Mouse (Mus musculus) kidney, adult 8-10 months (tissue): Measurements from ENCODE around the gene BC037034.
"Not testable (repeated sequence)": the region's sequence is repeated elsewhere in the genome, so short reads cannot be mapped to it uniquely, and the experiment has no call there.

Experiments used
- DNase-seq, 2 experiments: peaks; one replicate each; pipeline ENCODE4 v3.0.0; 2022

The BC037034 gene

DNA sequence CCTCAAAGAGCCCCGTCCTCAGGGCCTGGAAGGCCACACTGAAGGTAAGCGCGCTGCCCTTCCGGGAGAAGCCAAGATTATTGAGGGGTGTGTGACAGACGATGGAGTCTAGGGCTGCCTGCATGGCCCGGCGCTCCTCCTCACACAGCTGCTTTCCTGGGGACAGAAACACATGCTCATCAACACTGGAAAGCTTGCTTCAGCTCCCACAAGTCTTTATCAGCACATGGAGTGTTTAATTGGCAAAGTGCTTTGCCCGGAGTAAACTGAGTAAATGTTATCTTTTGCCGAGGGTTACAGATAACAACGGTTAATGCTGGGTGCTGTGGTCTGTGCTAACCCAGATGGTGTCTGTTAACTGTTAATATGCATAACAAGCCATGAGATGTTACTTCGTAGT lies 3.0 kb downstream of the BC037034 start:
- DNase-seq = no peak

DNA sequence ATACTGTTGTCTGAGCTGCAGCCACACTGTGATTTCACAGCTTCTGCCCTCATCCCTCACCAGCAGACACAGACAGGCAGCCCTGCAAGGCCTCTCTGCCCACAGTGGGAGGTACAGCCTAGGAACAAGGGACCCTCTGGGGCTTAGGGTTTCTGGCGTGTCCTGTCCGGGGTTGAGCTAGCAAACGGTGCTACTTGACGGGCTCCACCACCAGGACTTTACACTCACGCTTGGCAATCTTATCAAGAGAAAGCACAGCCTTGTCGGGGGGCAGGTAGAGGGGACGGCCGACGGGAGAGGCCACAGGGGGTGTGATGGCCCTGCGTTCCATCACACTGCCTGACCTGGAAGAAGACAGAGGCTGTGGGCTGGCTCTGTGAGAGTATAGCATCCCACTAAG lies 3.8 kb downstream of the BC037034 start:
- no peak for DNase-seq

GRCm38 (mm10) chr5:138258993-138259392 lies 4.8 kb downstream of the BC037034 start:
- no peak for DNase-seq

DNA sequence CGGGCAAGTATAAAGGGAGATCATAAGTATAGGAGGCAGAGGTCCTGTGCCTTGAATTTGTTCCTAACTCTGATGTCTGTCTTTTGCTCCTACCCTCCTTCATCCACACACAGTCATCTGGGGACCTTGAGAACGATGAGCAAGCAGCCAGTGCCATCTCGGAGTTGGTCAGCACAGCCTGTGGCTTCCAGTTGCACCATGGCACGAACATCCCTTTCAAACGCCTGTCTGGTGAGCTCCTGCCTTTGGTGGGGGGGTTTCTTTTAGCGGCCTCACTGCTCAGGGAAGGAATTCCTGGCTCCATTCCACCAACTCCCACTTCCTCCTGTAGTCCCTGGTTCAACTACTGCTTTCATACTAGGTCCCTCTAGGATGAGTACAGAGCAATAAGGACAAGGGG lies 5.3 kb downstream of the BC037034 start:
- no peak for DNase-seq

DNA sequence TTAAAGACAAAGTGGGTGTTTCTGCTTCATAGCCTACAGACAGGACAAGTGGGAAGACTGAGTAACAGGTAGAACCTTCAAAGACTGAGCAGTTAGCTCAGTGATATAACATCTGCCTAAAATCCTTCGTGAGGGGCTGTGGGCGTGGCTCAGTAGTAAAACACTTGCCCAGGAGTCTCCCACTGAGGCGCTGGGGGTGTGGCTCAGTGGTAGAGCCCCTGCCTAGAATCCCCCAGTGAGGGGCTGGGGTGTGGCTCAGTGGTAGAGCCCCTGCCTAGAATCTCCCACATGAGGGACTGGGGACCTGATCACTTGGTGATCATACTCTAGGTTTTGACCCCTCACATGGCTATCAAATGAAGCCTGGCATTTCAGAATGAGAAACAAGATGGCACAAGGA lies 5.8 kb downstream of the BC037034 start:
- no peak for DNase-seq

DNA sequence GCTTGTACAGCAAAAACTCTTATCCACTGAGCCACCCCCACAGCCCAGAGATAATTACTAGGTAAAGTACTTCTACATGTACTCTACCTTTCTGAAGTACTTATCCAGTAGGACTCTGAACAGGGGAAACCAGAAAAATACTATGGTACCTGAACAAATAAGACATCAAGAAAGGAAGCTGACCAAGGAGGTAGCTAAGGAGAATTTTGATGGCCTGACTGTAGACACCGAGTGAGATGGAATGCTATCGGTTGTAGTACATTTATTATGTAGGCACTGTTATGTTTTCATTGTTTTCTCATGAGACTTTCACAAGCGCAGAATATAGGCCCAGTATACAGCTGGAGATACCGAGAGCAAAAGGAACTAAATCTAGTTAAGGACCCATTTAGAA lies 6.3 kb downstream of the BC037034 start:
- no peak for DNase-seq

DNA sequence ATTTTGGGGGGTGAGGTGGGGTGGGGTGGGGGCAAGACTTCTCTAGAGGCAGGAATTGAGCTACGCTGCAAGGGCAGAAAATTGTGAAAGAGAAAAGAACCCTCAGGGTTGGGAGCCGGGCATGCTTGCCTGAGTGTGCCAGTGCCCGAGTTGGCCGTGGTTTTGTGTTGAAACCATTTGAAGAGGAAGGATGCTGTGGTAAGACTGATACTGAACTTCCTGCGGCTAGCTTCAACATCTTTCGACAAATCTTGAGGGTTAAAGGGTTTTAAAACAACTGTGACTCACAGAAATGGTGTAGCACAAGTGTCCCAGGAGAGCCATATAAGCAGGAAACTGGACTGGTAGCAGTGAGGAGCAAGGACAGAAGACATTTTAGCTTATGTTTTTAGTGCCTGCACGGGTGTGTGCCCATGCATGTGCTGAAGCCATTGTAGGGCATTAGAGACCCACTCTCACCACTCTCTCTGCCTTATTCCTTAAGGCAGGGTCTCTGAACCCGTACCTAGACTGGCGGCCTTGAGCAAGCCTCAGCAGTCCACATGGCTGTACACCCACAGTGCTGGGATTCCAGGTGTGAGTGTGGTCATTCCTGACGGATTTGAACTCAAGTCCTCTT lies 6.8 kb downstream of the BC037034 start:
- DNase-seq = no peak

GRCm38 (mm10) chr5:138256094-138256467 lies 7.8 kb downstream of the BC037034 start:
- no peak for DNase-seq

- peak; percentile 97 to 98 for DNase-seq
Measured at GRCm38 (mm10) chr5:138255353-138256093, 8.3 kb downstream of the BC037034 start, which contains the start of gene Lamtor4. TSS of gene Lamtor4 (plus strand) at chr5:138255482.

- no peak for DNase-seq
Measured at GRCm38 (mm10) chr5:138253061-138253460, 10.8 kb downstream of the BC037034 start.

DNA sequence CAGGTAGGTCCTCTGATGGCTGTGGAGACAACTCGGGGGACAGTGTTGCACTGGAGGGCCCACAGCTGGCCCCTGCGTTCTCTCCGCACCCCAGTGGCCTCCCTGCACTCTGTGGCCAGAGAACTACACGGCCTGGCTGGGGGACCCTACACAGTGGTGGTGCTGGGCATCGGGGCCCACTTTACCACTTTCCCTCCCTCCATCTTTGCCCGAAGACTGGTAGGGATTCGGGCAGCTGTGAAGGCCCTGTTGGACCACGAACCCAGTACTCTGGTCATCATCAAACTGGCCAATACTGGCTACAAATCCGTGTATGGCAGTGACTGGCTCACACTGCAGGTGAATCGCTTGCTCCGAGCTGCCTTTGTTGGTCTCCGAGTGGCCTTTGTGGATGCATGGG lies 12.7 kb downstream of the BC037034 start:
- no peak for DNase-seq

DNA sequence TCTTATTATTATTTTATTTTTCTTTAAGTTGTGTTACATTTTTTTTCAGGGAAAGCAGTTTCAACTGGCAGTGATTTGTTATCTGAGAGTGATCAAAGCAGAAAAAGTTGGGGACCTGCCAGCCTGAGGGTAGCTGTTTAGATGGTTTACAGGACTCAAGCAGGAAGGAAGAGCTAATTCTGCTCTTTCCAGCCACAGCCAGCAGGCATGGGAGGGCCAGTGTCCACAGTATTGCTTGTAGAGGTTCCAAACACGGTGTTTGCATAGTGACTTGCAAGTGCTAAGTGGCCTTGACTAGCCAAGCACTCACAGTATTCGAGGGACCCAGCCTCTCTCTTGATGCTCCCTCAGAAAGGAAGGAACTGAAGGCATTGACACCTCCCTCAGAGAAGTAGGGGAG lies 22.3 kb downstream of the BC037034 start:
- DNase-seq = no peak

DNA sequence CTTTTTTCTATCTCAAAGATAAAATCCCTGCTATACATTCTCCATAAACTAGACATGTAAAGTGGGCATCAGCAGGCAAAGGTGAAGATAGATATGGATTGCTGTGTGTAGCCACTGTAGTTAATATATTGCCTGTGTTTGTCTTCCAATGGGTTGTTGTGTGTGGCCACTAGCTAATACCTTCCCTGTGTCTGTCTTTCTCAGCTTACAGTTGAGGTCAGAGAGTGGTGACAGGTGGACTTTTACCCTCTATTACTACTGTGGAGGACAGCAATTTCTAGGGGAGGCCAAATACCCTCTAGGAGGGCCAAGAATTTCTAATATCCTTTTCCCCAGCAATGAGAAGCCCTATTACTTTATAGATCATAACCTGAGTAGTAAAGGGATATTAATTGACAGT lies 29.6 kb downstream of the BC037034 start:
- DNase-seq = no peak

DNA sequence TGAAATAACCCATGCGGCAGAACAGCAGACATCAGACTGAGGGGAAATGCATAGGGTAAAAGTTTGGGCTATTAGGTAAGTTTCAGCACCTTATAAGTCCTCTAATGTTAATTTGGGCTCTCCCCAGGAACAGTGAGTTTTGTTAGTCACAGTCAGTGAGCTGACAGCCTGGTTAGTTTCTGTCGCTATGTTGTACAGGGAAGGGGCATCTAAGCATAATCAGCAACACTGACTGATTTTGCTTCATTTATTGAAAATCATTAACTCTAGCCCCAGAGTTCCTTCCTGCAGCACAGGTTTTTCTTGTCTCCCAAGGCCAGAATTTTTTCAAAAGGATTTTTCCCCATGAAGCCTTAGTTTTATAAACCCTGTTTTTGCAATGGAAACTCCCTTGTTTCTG lies 30.1 kb downstream of the BC037034 start:
- DNase-seq = no peak

GRCm38 (mm10) chr5:138229511-138229910 lies 34.3 kb downstream of the BC037034 start:
- no peak for DNase-seq

DNA sequence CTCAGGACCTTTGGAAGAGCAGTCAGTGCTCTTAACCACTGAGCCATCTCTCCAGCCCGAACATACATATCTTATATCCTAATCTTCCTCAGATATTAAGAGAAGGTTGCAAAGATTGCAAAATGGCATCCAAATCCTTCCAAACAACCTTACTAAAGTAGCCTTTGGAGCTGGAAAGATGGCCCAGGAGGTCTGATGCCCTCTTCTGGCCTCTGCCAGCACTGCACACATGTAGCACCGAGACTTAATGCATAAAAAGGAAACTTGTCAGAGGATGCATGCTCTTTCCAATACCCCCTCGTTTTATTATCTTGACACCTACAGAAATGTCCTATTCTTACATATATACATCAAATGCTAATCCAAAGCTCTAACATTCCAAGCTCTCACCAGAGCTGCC lies 35.8 kb downstream of the BC037034 start:
- peak in 1 of 2 experiments; percentile 69 for DNase-seq

GRCm38 (mm10) chr5:138227367-138227766 lies 36.5 kb downstream of the BC037034 start:
- DNase-seq = no peak

- DNase-seq = no peak
Measured at GRCm38 (mm10) chr5:138226491-138226890, 37.3 kb downstream of the BC037034 start.

DNA sequence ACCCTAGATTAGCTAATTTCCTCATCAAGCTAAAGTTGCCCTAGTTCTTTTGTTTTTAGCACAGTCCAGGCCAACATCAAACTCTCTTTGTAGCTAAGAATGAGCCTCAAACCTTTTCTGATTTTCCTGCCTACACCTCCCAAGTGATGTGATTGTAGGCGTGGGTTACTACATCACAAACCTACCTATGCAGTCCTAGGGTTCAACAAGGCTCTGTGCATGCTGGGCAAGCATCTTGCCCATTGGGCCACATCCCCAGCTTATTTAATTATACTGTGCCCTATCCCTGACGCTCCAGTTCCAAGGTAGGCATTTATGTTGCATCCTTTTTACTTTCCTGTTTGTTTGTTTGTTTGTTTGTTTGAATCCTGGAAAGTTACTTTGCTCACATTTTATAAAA lies 38.1 kb downstream of the BC037034 start, which contains the start of gene Nxpe5:
Gene Nxpe5 (plus strand): TSS at position 199 of the 400 bp plus-strand sequence.
- no peak for DNase-seq

DNA sequence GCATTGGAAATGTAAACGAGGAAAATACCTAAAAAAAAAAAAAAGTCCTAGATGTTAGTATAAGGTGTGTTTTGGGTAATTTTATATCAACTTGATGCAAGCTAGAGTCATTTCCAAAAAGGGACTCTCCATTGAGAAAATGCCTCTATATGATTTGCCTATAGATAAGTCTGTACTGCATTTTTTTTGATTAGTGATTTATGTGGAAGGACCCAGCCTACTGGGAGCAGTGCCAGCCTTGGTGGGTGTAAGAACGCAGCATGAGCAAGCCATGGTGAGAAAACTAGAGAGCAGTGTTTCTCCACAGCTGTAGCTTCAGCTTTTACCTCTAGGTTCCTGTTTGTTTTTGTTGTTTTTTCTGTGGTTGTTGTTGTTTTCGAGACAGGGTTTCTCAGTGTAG lies 40.5 kb downstream of the BC037034 start:
- DNase-seq = no peak

- DNase-seq = peak; percentile 88 to 95
Measured at GRCm38 (mm10) chr5:138222111-138222510, 41.7 kb downstream of the BC037034 start.

- no peak for DNase-seq
Measured at GRCm38 (mm10) chr5:138219864-138220263, 44.0 kb downstream of the BC037034 start.

DNA sequence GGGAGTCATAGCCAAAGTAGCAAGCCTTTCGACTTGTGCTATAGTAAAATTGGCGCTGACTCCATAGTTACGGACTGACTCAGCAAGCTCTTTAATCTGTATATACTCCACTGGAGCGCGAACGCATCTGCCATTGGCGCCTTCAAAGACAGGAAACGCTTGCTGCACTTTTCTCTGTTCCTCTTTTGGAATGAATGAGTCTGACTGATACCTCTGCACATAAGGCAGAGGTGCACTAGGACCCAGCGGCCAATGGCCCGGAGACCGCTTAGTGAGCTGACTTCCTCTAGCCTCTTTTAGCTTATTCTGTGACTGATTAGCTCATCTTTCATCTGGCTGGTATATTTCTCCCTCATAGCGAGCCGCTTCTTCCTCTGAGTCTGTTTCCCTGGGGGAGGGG lies 47.2 kb downstream of the BC037034 start:
- not testable (repeated sequence) for DNase-seq
